Mouse (Mus musculus): ENCODE data around the gene Tax1bp3.

The Tax1bp3 gene

GRCm38 (mm10) chr11:73176186-73176585 lies 697 bp upstream of the Tax1bp3 start:
- DNase-seq: no peak

DNA sequence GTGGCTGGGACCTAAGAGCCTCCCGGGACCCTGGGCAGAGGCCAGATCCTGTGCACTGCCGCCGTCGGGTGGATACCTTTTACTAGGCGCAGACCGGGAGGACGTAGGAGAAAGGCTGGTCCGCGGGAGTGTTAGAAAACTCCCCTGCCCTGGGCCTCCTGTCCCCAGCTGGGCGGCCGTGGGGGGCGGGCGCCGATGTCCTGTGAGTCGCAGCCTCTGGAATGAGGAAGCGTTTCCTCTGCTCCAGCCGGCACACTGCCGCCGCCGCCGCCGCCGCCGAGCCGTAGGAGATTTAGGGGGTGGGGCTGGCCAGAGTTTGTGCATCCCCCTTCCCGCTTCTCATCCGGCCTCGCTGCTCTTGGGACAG lies 609 bp downstream of the Tax1bp3 start:
- no peak for DNase-seq

GRCm38 (mm10) chr11:73177895-73178294 lies 1.0 kb downstream of the Tax1bp3 start:
- peak in 1 of 2 experiments; percentile 10 for DNase-seq

- no peak for DNase-seq
Observed at GRCm38 (mm10) chr11:73185872-73186615, 9.2 kb downstream of the Tax1bp3 start.

- DNase-seq: no peak
Observed at GRCm38 (mm10) chr11:73187231-73187630, 10.3 kb downstream of the Tax1bp3 start.

GRCm38 (mm10) chr11:73193047-73193446 lies 16.2 kb downstream of the Tax1bp3 start:
- DNase-seq: no peak

DNA sequence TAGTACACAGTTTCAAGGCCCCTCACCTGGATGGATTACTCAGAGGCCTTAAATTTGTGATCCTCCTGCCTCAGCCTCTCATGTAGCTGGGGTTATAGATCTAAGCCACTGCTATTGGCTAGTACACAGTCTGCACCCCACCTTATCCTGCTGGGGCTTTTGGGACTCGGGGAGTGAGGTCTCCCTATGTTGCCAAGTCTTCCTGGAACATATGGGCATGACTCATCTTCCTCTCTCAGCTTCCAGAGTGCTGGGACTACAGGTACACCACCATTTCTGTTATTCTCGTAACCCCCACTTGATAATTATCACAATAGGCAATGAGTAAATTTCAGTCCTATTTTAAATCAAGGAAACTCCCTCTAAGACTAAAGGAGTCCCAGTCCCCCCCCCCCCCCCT lies 17.6 kb downstream of the Tax1bp3 start:
- DNase-seq: no peak

DNA sequence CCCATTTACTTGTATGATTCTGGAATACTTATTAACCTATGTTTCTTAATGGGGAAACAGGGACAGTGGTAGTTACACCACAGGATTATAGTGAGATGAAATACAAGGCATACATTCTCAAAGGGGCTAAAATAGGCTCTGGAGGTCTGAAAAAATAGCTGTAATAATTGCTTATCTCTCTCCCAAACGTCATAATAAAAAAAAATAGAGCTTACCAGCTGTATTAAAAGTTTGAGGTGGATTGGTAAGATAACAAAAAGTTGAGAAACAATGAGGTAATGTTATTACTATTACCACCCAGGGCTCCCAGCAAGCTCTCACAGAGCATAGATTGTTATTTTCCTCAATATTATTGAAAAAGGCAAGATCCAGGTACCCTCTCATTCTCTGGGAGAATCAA lies 21.3 kb downstream of the Tax1bp3 start:
- DNase-seq: no peak

DNA sequence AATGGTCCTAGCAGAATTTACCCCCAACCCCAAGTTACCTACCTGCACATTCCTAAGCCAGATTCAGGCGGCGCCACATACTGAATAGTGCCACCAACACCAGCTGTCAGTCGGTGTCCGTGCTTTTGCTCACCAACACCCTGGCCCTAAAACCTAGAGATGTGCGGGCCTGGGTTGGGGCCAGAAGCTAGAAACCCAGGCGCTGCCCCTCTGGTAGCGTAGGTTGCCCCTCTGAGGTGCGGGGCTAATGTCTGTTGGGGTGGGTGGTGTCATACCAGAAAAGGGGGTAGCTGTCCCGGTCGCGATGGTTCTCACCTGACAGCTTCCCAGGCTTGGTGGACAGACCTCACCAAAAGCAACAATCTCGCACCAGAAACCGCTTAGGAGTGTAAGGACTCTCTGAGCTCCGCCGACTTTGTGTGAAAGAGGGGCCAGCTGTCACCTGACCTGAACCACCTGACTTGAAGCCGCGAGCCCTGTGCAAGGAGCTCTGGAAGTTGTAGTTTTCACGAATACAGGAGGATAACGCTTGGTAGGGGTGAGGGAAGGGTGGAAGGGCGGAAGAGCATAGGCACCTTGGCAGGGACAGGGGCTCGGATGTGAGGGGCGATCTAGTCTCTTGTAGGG lies 21.8 kb downstream of the Tax1bp3 start, which contains the start of gene Ctns:
Ctns (minus strand) TSS at position 440 of the 627 bp plus-strand sequence.
- no peak for DNase-seq

DNA sequence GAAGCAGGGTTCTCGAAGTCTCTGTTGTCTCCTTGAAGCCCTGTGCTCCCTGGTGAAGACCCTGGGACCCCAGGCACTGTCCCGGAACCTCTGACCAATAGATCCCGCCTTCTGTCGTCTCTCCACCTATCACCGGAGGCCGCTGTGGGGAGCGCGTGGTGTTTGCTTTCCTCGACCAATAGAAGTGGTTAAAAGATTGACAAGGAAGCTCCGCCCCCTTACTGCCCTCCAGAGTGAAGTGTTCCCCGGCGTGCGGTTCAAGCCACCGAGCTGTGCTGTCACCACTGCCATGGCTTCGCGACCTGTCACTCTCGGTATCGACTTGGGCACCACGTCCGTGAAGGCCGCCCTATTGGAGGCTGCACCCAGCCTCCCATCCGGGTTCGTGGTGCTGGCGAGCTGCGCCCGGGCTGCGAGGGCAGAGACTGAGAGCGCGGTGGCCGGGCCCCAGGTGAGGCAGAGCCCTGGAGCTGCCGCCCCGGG lies 22.4 kb downstream of the Tax1bp3 start, which contains the start of gene Shpk:
Shpk (plus strand) TSS at position 231 of the 483 bp plus-strand sequence.
- peak; percentile 92 to 93 for DNase-seq

DNA sequence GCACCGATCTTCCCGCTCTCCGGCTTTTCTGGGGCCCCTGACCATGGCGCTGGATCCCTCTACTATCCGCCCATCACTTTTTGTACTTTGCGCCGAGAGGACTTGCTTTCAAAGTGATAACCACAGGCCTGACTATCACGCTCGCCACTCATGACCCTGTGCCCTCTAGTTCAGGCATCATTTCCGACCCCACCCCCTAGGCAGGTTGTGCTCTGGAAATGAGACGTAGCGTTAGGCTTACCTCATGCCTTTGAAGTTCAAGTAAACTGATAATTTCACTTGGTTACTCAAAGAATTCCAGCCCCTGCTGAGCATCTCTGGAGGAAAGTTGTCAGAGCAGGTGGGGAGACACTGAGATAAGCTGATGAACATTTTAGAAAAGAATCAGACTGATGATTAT lies 23.0 kb downstream of the Tax1bp3 start:
- peak; percentile 48 to 51 for DNase-seq

- DNase-seq: no peak
Observed at GRCm38 (mm10) chr11:73201021-73201420, 24.1 kb downstream of the Tax1bp3 start.

GRCm38 (mm10) chr11:73201597-73201996 lies 24.7 kb downstream of the Tax1bp3 start:
- DNase-seq: no peak

GRCm38 (mm10) chr11:73203895-73204294 lies 27.0 kb downstream of the Tax1bp3 start:
- no peak for DNase-seq

- DNase-seq: no peak
Observed at GRCm38 (mm10) chr11:73205194-73205593, 28.3 kb downstream of the Tax1bp3 start.

DNA sequence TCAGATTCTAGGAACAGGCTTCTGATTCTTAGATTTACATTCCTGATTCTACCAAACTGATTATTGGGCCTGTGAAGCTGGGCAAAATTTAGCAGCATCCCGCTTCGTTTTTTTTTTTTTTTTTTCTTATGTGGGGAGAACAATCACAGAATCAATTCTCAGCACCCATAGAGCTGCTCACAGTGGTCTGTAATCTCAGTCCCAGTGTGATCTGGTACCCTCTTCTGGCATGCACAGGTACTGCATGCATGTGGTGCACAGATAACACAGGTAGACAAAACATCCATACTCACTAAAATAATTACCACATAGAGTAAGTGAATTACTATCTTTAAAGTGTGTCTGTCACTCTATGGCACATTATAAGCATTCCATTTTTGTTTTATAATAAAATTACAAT lies 30.7 kb downstream of the Tax1bp3 start:
- DNase-seq: peak; percentile 19 to 25

- DNase-seq: no peak
Observed at GRCm38 (mm10) chr11:73213956-73214355, 37.1 kb downstream of the Tax1bp3 start.

DNA sequence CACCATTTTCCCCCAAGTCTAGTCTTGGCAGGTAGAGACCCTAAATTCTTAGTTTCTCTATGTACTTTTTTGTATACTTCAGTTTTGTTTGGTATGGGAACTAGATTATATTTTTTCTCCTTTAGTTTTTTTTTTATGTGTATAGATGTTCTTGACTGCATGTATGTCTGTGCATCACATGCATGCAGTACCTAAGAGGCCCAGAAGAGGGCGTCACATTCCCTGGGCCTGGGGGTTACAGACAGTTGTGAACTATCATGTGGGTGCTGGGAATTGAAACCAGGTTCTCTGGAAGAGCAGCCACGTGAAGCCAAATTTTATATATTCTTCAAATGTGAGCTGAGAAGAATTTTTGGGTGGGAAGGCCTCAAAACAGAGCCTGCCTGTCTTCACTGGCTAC lies 42.8 kb downstream of the Tax1bp3 start:
- peak; percentile 4 to 7 for DNase-seq

GRCm38 (mm10) chr11:73220651-73221050 lies 43.8 kb downstream of the Tax1bp3 start:
- DNase-seq: no peak

GRCm38 (mm10) chr11:73222846-73223245 lies 46.0 kb downstream of the Tax1bp3 start:
- no peak for DNase-seq

DNA sequence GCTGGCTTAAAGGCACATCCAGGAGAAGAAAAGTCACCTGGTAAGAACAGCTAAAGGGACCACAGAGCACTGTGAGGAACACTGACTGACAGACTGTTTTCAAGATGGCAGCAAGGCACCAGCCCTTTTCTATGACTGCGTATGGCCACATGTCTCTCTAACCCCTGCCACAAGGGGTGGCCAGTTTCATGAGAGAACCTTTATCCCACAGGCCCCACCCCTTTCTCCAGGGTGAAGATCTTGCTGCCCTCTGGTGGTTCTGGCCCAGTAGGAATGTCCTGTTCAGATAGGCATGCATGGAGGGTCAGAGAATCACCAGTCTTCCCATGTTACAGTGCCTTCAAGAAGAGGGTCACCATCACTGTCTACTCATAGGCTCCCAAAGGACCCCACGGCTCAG lies 47.1 kb downstream of the Tax1bp3 start:
- DNase-seq: peak in 1 of 2 experiments; percentile 19

- no peak for DNase-seq
Observed at GRCm38 (mm10) chr11:73225856-73226255, 49.0 kb downstream of the Tax1bp3 start.

DNA sequence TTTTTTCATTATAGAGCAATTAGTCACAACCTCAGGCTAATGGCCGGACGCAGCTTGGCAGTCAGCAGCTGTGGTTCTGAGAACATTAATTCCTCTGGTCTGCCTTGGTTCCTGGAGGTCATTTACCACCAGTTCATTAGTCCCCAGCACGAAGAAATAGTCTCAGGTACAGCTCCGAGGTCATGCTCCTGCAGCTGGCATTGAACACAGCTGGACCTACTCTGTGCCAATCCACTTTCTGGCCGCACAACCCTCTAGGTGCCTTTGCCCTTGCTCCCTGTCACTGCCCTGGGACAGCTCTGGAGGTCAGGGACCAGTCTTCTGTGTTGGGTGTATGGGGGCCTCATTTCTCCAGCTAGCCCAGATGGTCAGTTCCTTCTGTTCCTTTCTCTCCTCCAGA lies 52.0 kb downstream of the Tax1bp3 start:
- no peak for DNase-seq

DNA sequence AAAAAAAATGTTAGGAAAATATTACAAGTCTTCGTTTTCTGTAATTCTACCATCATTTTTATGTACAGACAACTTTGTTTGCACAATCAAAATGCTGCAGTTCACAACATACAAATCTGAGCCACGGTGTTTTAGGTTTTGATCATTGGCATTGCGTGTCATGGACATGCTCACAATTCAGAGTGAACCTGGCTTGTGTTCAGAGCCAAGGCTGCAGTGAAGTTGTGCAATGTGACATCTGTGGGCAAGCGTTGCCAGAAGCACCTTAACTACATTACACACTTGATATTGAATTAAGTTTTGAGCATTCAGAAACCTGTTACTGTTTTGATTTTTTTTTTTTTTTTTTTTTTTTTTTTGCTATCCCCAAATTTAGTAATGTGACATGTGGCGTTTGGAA lies 53.2 kb downstream of the Tax1bp3 start:
- no peak for DNase-seq

Measured in B cell, adult 2 months (primary cell).